Mouse (Mus musculus): Measurements from ENCODE around the gene Zfp280b. TPM values are rescaled to one million over a fixed set of nuclear protein-coding genes. Genes with fewer than 3 reads are reported as not detected.
"Not testable (repeated sequence)": the region's sequence is repeated elsewhere in the genome, so short reads cannot be mapped to it uniquely, and the experiment has no call there.

The Zfp280b gene
- polyA plus RNA-seq, 1 experiment from 2014 or later = 14.6 TPM

DNA sequence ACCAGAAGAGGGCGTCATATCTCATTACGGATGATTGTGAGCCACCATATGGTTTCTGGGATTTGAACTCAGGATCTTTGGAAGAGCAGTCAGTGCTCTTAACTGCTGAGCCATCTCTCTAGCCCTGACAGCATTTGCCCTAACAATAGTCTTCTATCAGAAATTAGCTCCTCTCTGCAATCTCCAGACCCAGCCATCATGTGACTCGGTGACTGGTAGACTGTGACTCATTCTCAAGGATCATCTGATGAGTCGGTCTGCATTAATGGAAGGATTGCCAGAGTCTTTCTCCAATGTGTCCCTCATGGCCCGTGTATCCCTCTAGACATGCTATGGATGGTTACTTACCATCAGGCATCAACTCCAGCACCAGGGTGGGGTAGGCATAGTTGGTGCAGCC is 39.6 kb downstream of the Zfp280b start:
- WGBS = 93% methylated on average over 5 of the region's 5 CpGs
- H3K4me1 ChIP-seq (ENCODE audit: control insufficient read depth, insufficient read depth, low read length); H3K27ac ChIP-seq (ENCODE audit: low read depth, low read length); H3K9ac ChIP-seq (replicated peaks; ENCODE audit: low read depth, low read length); H3K27me3 ChIP-seq (ENCODE audit: control insufficient read depth, insufficient read depth, low read length); ATAC-seq (ENCODE audit: low read depth); H3K36me3 ChIP-seq (ENCODE audit: control insufficient read depth, insufficient read depth, low read length); H3K4me2 ChIP-seq (ENCODE audit: low read depth, low read length); H3K9me3 ChIP-seq (ENCODE audit: control insufficient read depth, low read length); H3K4me3 ChIP-seq (ENCODE audit: low read depth, low read length): not testable (repeated sequence)

DNA sequence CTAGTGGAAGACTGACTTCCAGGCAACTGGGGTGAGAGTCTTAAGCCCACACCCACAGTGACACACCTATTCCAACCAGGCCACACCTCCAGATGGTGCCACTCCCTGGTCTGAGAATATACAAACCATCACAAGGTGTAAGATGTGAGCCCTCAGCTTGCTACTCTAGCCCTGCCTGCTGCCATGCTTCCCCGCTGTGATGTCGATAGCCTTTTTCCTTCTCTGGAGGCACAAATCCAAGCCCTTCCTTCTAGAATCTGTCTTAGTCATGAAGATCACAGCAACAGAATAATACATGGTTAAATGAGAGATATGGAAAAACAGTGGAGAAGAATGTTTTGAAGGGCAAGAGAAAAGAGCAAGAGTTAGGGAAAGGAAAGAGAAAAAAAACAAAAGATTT is 44.6 kb downstream of the Zfp280b start:
- H3K4me1 ChIP-seq (ENCODE audit: control insufficient read depth, insufficient read depth, low read length); H3K27ac ChIP-seq (ENCODE audit: low read depth, low read length); H3K36me3 ChIP-seq (ENCODE audit: control insufficient read depth, insufficient read depth, low read length); ATAC-seq (ENCODE audit: low read depth); H3K9me3 ChIP-seq (ENCODE audit: control insufficient read depth, low read length); H3K27me3 ChIP-seq (ENCODE audit: control insufficient read depth, insufficient read depth, low read length); H3K4me2 ChIP-seq (ENCODE audit: low read depth, low read length); H3K9ac ChIP-seq (replicated peaks; ENCODE audit: low read depth, low read length); H3K4me3 ChIP-seq (ENCODE audit: low read depth, low read length): not testable (repeated sequence)
- 86% methylated on average over 2 of the region's 2 CpGs for WGBS

Small RNAs within 50 kb of the gene (microRNA-seq; reads per million reads assigned to microRNA genes)
- not detected for gene Mir6409

Other genes with a start within 250 kb of the Zfp280b start
- 8.8 and 11.2 TPM in 2 replicates for gene Gstt1, start 234.1 kb upstream of the Zfp280b start, polyA plus RNA-seq (2014; fragmentation: Nextera tagmentation; extraction: Ambion mirVana)
- gene Gstt4, start 210.1 kb upstream of the Zfp280b start, polyA plus RNA-seq (2014; fragmentation: Nextera tagmentation; extraction: Ambion mirVana) = not detected in 2 replicates
- 4.3 and 7.5 TPM in 2 replicates for gene Gstt2, start 195.2 kb upstream of the Zfp280b start, polyA plus RNA-seq (2014; fragmentation: Nextera tagmentation; extraction: Ambion mirVana)
- gene Mif, start 172.4 kb upstream of the Zfp280b start, polyA plus RNA-seq (2014; fragmentation: Nextera tagmentation; extraction: Ambion mirVana) = 1,682 and 1,948 TPM in 2 replicates
- 1.9 and 2.0 TPM in 2 replicates for gene Derl3, start 139.2 kb upstream of the Zfp280b start, polyA plus RNA-seq (2014; fragmentation: Nextera tagmentation; extraction: Ambion mirVana)
- 245 and 254 TPM in 2 replicates for gene Smarcb1, start 111.0 kb upstream of the Zfp280b start, polyA plus RNA-seq (2014; fragmentation: Nextera tagmentation; extraction: Ambion mirVana)
- 108 and 158 TPM in 2 replicates for gene Chchd10, start 99.5 kb upstream of the Zfp280b start, polyA plus RNA-seq (2014; fragmentation: Nextera tagmentation; extraction: Ambion mirVana)
- 15.3 and 31.0 TPM in 2 replicates for gene Mmp11, start 96.2 kb upstream of the Zfp280b start, polyA plus RNA-seq (2014; fragmentation: Nextera tagmentation; extraction: Ambion mirVana)
- 2.4 and 3.0 TPM in 2 replicates for gene Gm867, start 92.0 kb upstream of the Zfp280b start, polyA plus RNA-seq (2014; fragmentation: Nextera tagmentation; extraction: Ambion mirVana)
- gene Vpreb3, start 89.6 kb upstream of the Zfp280b start, polyA plus RNA-seq (2014; fragmentation: Nextera tagmentation; extraction: Ambion mirVana) = 1.2 and 1.3 TPM in 2 replicates
- gene Gm5134, start 78.1 kb upstream of the Zfp280b start, polyA plus RNA-seq (2014; fragmentation: Nextera tagmentation; extraction: Ambion mirVana) = 0.17 TPM in 1 of 2 replicates, not detected in the other
- gene Slc5a4b, start 78.3 kb downstream of the Zfp280b start, polyA plus RNA-seq (2014; fragmentation: Nextera tagmentation; extraction: Ambion mirVana) = 0.08 TPM in 1 of 2 replicates, not detected in the other
- 0.09 TPM in 1 of 2 replicates, not detected in the other for gene Slc5a4a, start 114.8 kb downstream of the Zfp280b start, polyA plus RNA-seq (2014; fragmentation: Nextera tagmentation; extraction: Ambion mirVana)
- gene Prmt2, start 205.2 kb downstream of the Zfp280b start, polyA plus RNA-seq (2014; fragmentation: Nextera tagmentation; extraction: Ambion mirVana) = 279 and 325 TPM in 2 replicates
- gene S100b, start 221.2 kb downstream of the Zfp280b start, polyA plus RNA-seq (2014; fragmentation: Nextera tagmentation; extraction: Ambion mirVana) = 2.1 and 5.7 TPM in 2 replicates